Mouse (Mus musculus) bone marrow macrophage, adult 2 months (primary cell): ENCODE measurements around the gene Abcc9.

ENCODE experiments used
- CTCF ChIP-seq: IDR thresholded peaks from 2 replicates; pipeline ENCODE4 v1.5.1; 2012; ENCODE audit warnings: low read depth, mild to moderate bottlenecking, low read length, moderate library complexity
- POLR2A ChIP-seq: IDR thresholded peaks from 2 replicates; pipeline ENCODE4 v1.6.1; 2012; ENCODE audit warnings: mild to moderate bottlenecking, low read depth, low read length, borderline replicate concordance

- no peak for TF ChIP-seq POLR2A
- no peak for TF ChIP-seq CTCF
Measured at GRCm38 (mm10) chr6:142667701-142668418, 34.3 kb downstream of the Abcc9 start.
